Mouse (Mus musculus) MEL (cell line): ENCODE results near the gene Tmem198. TPM values are rescaled to one million over a fixed set of nuclear protein-coding genes. Genes with fewer than 3 reads are reported as not detected.

Experiments
- DNase-seq: peaks from one replicate; pipeline ENCODE4 v3.0.0; 2011; ENCODE audit warnings: low read depth, low spot score
- H3K27ac ChIP-seq: 2 replicates; pipeline ENCODE4 v1.5.1; 2012; ENCODE audit warnings: low read depth, mild to moderate bottlenecking, control low read depth, low read length, moderate library complexity; ENCODE audit not compliant: control insufficient read depth
- H3K27me3 ChIP-seq, 2 experiments: fragments of 150-350 bp in 1 of 2; sonication (generic) in 1 of 2; 2 replicates each; pipeline ENCODE4 v1.6.1; 2012; ENCODE audit warnings: low read length in 2 of 2, mild to moderate bottlenecking in 2 of 2, improper control_type of control experiment in 1 of 2, moderate library complexity in 1 of 2; ENCODE audit not compliant: insufficient read depth in 2 of 2, control insufficient read depth in 1 of 2
- H3K36me3 ChIP-seq, 2 experiments: 2 replicates each; pipeline ENCODE4 v1.6.1; 2012 to 2014; ENCODE audit warnings: low read length in 2 of 2, improper control_type of control experiment in 1 of 2, inconsistent platforms in 1 of 2, mild to moderate bottlenecking in 1 of 2; ENCODE audit not compliant: insufficient read depth in 2 of 2, control insufficient read depth in 1 of 2
- H3K4me1 ChIP-seq, 2 experiments: fragments of 150-350 bp in 1 of 2; sonication (generic) in 1 of 2; 2 replicates each; pipeline ENCODE4 v1.6.1; 2012; ENCODE audit warnings: low read length in 2 of 2, improper control_type of control experiment in 1 of 2, mild to moderate bottlenecking in 1 of 2; ENCODE audit not compliant: insufficient read depth in 2 of 2, control insufficient read depth in 1 of 2
- H3K4me3 ChIP-seq, 2 experiments: fragments of 150-350 bp in 1 of 2; sonication (generic) in 1 of 2; 2 replicates each; pipeline ENCODE4 v1.5.1; 2012; ENCODE audit warnings: low read depth in 2 of 2, low read length in 2 of 2, mild to moderate bottlenecking in 2 of 2, moderate library complexity in 2 of 2, control low read depth in 1 of 2, improper control_type of control experiment in 1 of 2; ENCODE audit not compliant: control insufficient read depth in 1 of 2, insufficient read depth in 1 of 2
- H3K79me2 ChIP-seq: 2 replicates; pipeline ENCODE4 v1.6.1; 2012; ENCODE audit warnings: mild to moderate bottlenecking, low read length, moderate library complexity; ENCODE audit not compliant: control insufficient read depth, poor library complexity, insufficient read depth
- H3K9ac ChIP-seq: 2 replicates; pipeline ENCODE4 v1.6.1; 2012; ENCODE audit warnings: low read depth, mild to moderate bottlenecking, control low read depth, low read length, moderate library complexity; ENCODE audit not compliant: control insufficient read depth, poor library complexity, severe bottlenecking
- H3K9me3 ChIP-seq: fragments of 150-350 bp; sonication (generic); replicated peaks from 2 replicates; pipeline ENCODE4 v1.6.1; 2012; ENCODE audit warnings: mild to moderate bottlenecking, low read length, improper control_type of control experiment, moderate library complexity; ENCODE audit not compliant: insufficient read depth
- CTCF ChIP-seq, 3 experiments: IDR thresholded peaks in 2 of 3; conservative IDR thresholded peaks in 1 of 3; 2 replicates each; pipeline ENCODE4 v1.5.1; 2011 to 2012; ENCODE audit warnings: low read length in 3 of 3, low read depth in 2 of 3, mild to moderate bottlenecking in 2 of 3, improper control_type of control experiment in 1 of 3, inconsistent platforms in 1 of 3, mixed read lengths in 1 of 3, moderate library complexity in 1 of 3; ENCODE audit not compliant: control insufficient read depth in 1 of 3, insufficient read depth in 1 of 3, poor library complexity in 1 of 3, severe bottlenecking in 1 of 3
- E2F4 ChIP-seq: IDR thresholded peaks from 2 replicates; pipeline ENCODE4 v1.6.1; 2011; ENCODE audit warnings: low read depth, low read length, improper control_type of control experiment, borderline replicate concordance
- JUND ChIP-seq: IDR thresholded peaks from 2 replicates; pipeline ENCODE4 v1.6.1; 2011; ENCODE audit warnings: low read depth, mild to moderate bottlenecking, improper control_type of control experiment, low read length
- KAT2A ChIP-seq: conservative IDR thresholded peaks from 2 replicates; pipeline ENCODE4 v1.6.1; 2012; ENCODE audit warnings: low read depth, low read length, improper control_type of control experiment, inconsistent platforms
- MAZ ChIP-seq: IDR thresholded peaks from 2 replicates; pipeline ENCODE4 v1.6.1; 2012; ENCODE audit warnings: low read depth, mild to moderate bottlenecking, inconsistent platforms, low read length, improper control_type of control experiment
- MEF2A ChIP-seq: IDR thresholded peaks from 2 replicates; pipeline ENCODE4 v1.6.1; 2014; ENCODE audit warnings: low read depth, mild to moderate bottlenecking, inconsistent platforms, low read length, improper control_type of control experiment; ENCODE audit not compliant: poor library complexity, insufficient replicate concordance, severe bottlenecking; ENCODE audit errors: extremely low read depth
- MYB ChIP-seq: IDR thresholded peaks from 2 replicates; pipeline ENCODE4 v1.6.1; 2011; ENCODE audit warnings: mild to moderate bottlenecking, low read depth, low read length, improper control_type of control experiment
- NRF1 ChIP-seq: IDR thresholded peaks from 2 replicates; pipeline ENCODE4 v1.6.1; 2014; ENCODE audit warnings: low read depth, mild to moderate bottlenecking, inconsistent platforms, low read length, improper control_type of control experiment, moderate library complexity; ENCODE audit not compliant: poor library complexity, insufficient read depth, severe bottlenecking
- POLR2A ChIP-seq, 2 experiments: IDR thresholded peaks; 2 replicates each; pipeline ENCODE4 v1.6.1; 2011 to 2012; ENCODE audit warnings: low read length in 2 of 2, mild to moderate bottlenecking in 2 of 2, control low read depth in 1 of 2, improper control_type of control experiment in 1 of 2, low read depth in 1 of 2, moderate library complexity in 1 of 2; ENCODE audit not compliant: control insufficient read depth in 1 of 2, insufficient read depth in 1 of 2, poor library complexity in 1 of 2
- SMC3 ChIP-seq: IDR thresholded peaks from 2 replicates; pipeline ENCODE4 v1.6.1; 2011; ENCODE audit warnings: low read depth, low read length, improper control_type of control experiment
- TBP ChIP-seq: IDR thresholded peaks from 2 replicates; pipeline ENCODE4 v1.8.0; 2011; ENCODE audit warnings: low read depth, low read length, improper control_type of control experiment
- ZC3H11A ChIP-seq: IDR thresholded peaks from 2 replicates; pipeline ENCODE4 v1.6.1; 2012; ENCODE audit warnings: low read depth, mild to moderate bottlenecking, inconsistent platforms, low read length, improper control_type of control experiment
- ZKSCAN1 ChIP-seq: IDR thresholded peaks from 2 replicates; pipeline ENCODE4 v1.6.1; 2012; ENCODE audit warnings: low read depth, mild to moderate bottlenecking, inconsistent platforms, low read length, improper control_type of control experiment, moderate library complexity
- ZMIZ1 ChIP-seq: IDR thresholded peaks from 2 replicates; pipeline ENCODE4 v1.6.1; 2012; ENCODE audit warnings: low read depth, mild to moderate bottlenecking, inconsistent platforms, low read length, improper control_type of control experiment, moderate library complexity
- ZNF384 ChIP-seq: IDR thresholded peaks from 2 replicates; pipeline ENCODE4 v1.6.1; 2012; ENCODE audit warnings: low read depth, mild to moderate bottlenecking, inconsistent platforms, low read length, improper control_type of control experiment
- polyA plus RNA-seq, 2 experiments: library from polyadenylated mRNA; stranded (reverse) in 1 of 2; unstranded in 1 of 2; fragments of >175 nt in 1 of 2; fragments of >200 nt in 1 of 2; gene quantifications; 2 replicates each; pipeline versions ENCODE4 v1.2.1 to v1.2.4; 2012; ENCODE audit warnings: low replicate concordance in 2 of 2, low read depth in 1 of 2; ENCODE audit not compliant: insufficient read length in 2 of 2, insufficient read depth in 1 of 2, missing spikeins in 1 of 2
- total RNA-seq: library from RNA; depleted of rRNA; stranded (reverse); fragments of 300-350 nt; gene quantifications from 2 replicates; pipeline ENCODE4 v1.2.3, GENCODE M21; 2012

The Tmem198 gene
- total and polyA plus RNA-seq, 3 experiments, result 0.65 to 1.4 TPM; not detected in 1

GRCm38 (mm10) chr1:75442171-75442570 lies 37.2 kb upstream of the Tmem198 start:
- no peak for DNase-seq
- H3K4me1 ChIP-seq, result peaks cover 8 to 21% of the 10 kb centered on the region in 2 experiments; a peak in 3 of 4 replicates
- TF ChIP-seq POLR2A (IDR thresholded peaks at IDR 0.05; ENCODE audit: control insufficient read depth in 1 of 2, insufficient read depth in 1 of 2, low read depth in 1 of 2, low read length in 2 of 2, poor library complexity in 1 of 2) (no peak), E2F4 (no peak), KAT2A (no peak), MAZ (no peak), ZMIZ1 (no peak), ZNF384 (no peak), JUND (no peak), MEF2A (no peak), ZKSCAN1 (no peak), ZC3H11A (no peak), NRF1 (no peak), SMC3 (no peak), TBP (no peak), MYB (no peak)

GRCm38 (mm10) chr1:75442811-75443210 lies 36.5 kb upstream of the Tmem198 start:
- Histone ChIP-seq H3K9me3 (no peaks in the 10 kb centered on the region), H3K27ac (no peak overlapping the region)
- no peak for TF ChIP-seq CTCF (IDR thresholded peaks at IDR 0.05 in 2 of 3, conservative IDR thresholded peaks at IDR 0.05 in 1 of 3; ENCODE audit: control insufficient read depth in 1 of 3, insufficient read depth in 1 of 3, low read depth in 2 of 3, low read length in 3 of 3, poor library complexity in 1 of 3, severe bottlenecking in 1 of 3)

More at GRCm38 (mm10) chr1:75442171-75442570, 37.2 kb upstream of the Tmem198 start:
- no peaks in the 10 kb centered on the region for H3K9me3 ChIP-seq
- H3K79me2 ChIP-seq, result no peaks in the 10 kb centered on the region; the same call in 1 of the 2 replicates
- H3K4me3 ChIP-seq, result no peak overlapping the region
- no peaks in the 10 kb centered on the region for H3K27me3 ChIP-seq
- no peak overlapping the region for H3K9ac ChIP-seq
- H3K36me3 ChIP-seq, result peaks cover 0 to 8% of the 10 kb centered on the region in 2 experiments; a peak in 2 of 4 replicates
- no peak overlapping the region for H3K27ac ChIP-seq

More at GRCm38 (mm10) chr1:75442811-75443210, 36.5 kb upstream of the Tmem198 start:
- H3K79me2 ChIP-seq, result no peaks in the 10 kb centered on the region; the same call in 1 of the 2 replicates
- DNase-seq, result no peak
- H3K4me1 ChIP-seq, result peaks cover 12 to 25% of the 10 kb centered on the region in 2 experiments; a peak in 3 of 4 replicates
- H3K9ac ChIP-seq, result no peak overlapping the region
- no peak overlapping the region for H3K4me3 ChIP-seq
- H3K36me3 ChIP-seq, result peaks cover 0 to 12% of the 10 kb centered on the region in 2 experiments; a peak in 2 of 4 replicates
- no peaks in the 10 kb centered on the region for H3K27me3 ChIP-seq
